Mouse (Mus musculus) midbrain, embryonic 14.5 days (tissue): Measurements from ENCODE around the gene Aldh18a1. TPM values are rescaled to one million over a fixed set of nuclear protein-coding genes. Genes with fewer than 3 reads are reported as not detected.

Experiments
- ATAC-seq: fragments of 200-750 bp; cut with Nextera tagmentation; 2 replicates; pipeline ENCODE4 v1.8.0; 2017; ENCODE audit warnings: moderate number of reproducible peaks, moderate library complexity; ENCODE audit not compliant: low FRiP score, low TSS enrichment
- DNase-seq: peaks from one replicate; pipeline ENCODE4 v3.0.0-alpha.2; 2015
- H3K27ac ChIP-seq: fragments of 300-500 bp; sonication (generic); replicated peaks from 2 replicates; pipeline ENCODE4 v1.5.1; 2014; ENCODE audit warnings: mild to moderate bottlenecking, low read depth, low read length, moderate library complexity
- H3K27me3 ChIP-seq: fragments of 300-500 bp; sonication (generic); 2 replicates; pipeline ENCODE4 v1.6.1; 2014; ENCODE audit warnings: low read length, control low read depth, mixed read lengths; ENCODE audit not compliant: control insufficient read depth, insufficient read depth
- H3K36me3 ChIP-seq: fragments of 300-500 bp; sonication (generic); 2 replicates; pipeline ENCODE4 v1.6.1; 2014; ENCODE audit warnings: low read length, control low read depth; ENCODE audit not compliant: control insufficient read depth, insufficient read depth
- H3K4me1 ChIP-seq: fragments of 300-500 bp; sonication (generic); 2 replicates; pipeline ENCODE4 v1.6.1; 2014; ENCODE audit warnings: mild to moderate bottlenecking, antibody characterized with exemption, low read length, control low read depth; ENCODE audit not compliant: control insufficient read depth, insufficient read depth
- H3K4me2 ChIP-seq: fragments of 300-500 bp; sonication (generic); 2 replicates; pipeline ENCODE4 v1.6.1; 2014; ENCODE audit warnings: mild to moderate bottlenecking, low read length, moderate library complexity
- H3K4me3 ChIP-seq: fragments of 300-500 bp; sonication (generic); replicated peaks from 2 replicates; pipeline ENCODE4 v1.5.1; 2014; ENCODE audit warnings: low read depth, low read length
- H3K9ac ChIP-seq: fragments of 300-500 bp; sonication (generic); replicated peaks from 2 replicates; pipeline ENCODE4 v1.6.1; 2014; ENCODE audit warnings: mild to moderate bottlenecking, low read length, moderate library complexity
- H3K9me3 ChIP-seq: fragments of 300-500 bp; sonication (generic); 2 replicates; pipeline ENCODE4 v1.6.1; 2016; ENCODE audit warnings: low read length, control low read depth, mixed read lengths; ENCODE audit not compliant: control insufficient read depth
- WGBS: fragments of 180-500 bp; shearing (Covaris S2); extraction: QIAGEN DNeasy Blood & Tissue Kit; methylation state at CpG from one replicate; pipeline ENCODE4 v1.1.7; 2014; 5-methylcytosine and 5-hydroxymethylcytosine counted together
- polyA plus RNA-seq: library from polyadenylated mRNA; unstranded; fragments of >200 nt; fragmentation: Nextera tagmentation; extraction: Ambion mirVana; gene quantifications from 2 replicates; pipeline ENCODE4 v1.2.1, GENCODE M21; 2014

Aldh18a1 gene
- polyA plus RNA-seq, 1 experiment from 2014 or later, result 57.8 TPM

- H3K27me3 ChIP-seq, result no peaks in the 10 kb centered on the region
- peak overlapping the region; percentile 69 for H3K4me3 ChIP-seq
- H3K27ac ChIP-seq, result peak overlapping the region; percentile 92
- DNase-seq (peak; percentile 72), ATAC-seq (peak; percentile 41)
- H3K4me2 ChIP-seq, result peak overlapping the region; percentile 72
- under 1% methylated on average over 33 of the region's 34 CpGs for WGBS
- H3K9me3 ChIP-seq, result no peaks in the 10 kb centered on the region
- no peaks in the 10 kb centered on the region for H3K36me3 ChIP-seq
- H3K9ac ChIP-seq, result peak overlapping the region; percentile 86
- peaks cover 25% of the 10 kb centered on the region for H3K4me1 ChIP-seq
Observed at GRCm38 (mm10) chr19:40512500-40513421, 75.5 kb downstream of the Aldh18a1 start.

GRCm38 (mm10) chr19:40511679-40512309 lies 76.5 kb downstream of the Aldh18a1 start:
- Histone ChIP-seq H3K4me1 (peaks cover 25% of the 10 kb centered on the region), H3K27me3 (no peaks in the 10 kb centered on the region), H3K4me3 (peak overlapping the region; percentile 69), H3K9ac (peak overlapping the region; percentile 86; the same call in 1 of the 2 replicates), H3K36me3 (no peaks in the 10 kb centered on the region), H3K27ac (peak overlapping the region; percentile 20; the same call in 1 of the 2 replicates), H3K4me2 (peak overlapping the region; percentile 72), H3K9me3 (no peaks in the 10 kb centered on the region)
- ATAC-seq (no peak), DNase-seq (peak; percentile 35)
- WGBS, result 26% methylated on average over 5 of the region's 5 CpGs

GRCm38 (mm10) chr19:40511100-40511439 lies 77.2 kb downstream of the Aldh18a1 start:
- peak; percentile 17 for DNase-seq
- peak overlapping the region; percentile 9; the same call in 1 of the 2 replicates for H3K9ac ChIP-seq
- no peaks in the 10 kb centered on the region for H3K9me3 ChIP-seq
- WGBS, result 76% methylated on average over 8 of the region's 8 CpGs
- peak overlapping the region; percentile 69 for H3K4me3 ChIP-seq
- peak overlapping the region; percentile 72 for H3K4me2 ChIP-seq
- no peaks in the 10 kb centered on the region for H3K36me3 ChIP-seq
- no peak for ATAC-seq
- H3K4me1 ChIP-seq, result peaks cover 25% of the 10 kb centered on the region
- no peaks in the 10 kb centered on the region for H3K27me3 ChIP-seq
- H3K27ac ChIP-seq, result no peak overlapping the region

GRCm38 (mm10) chr19:40510387-40511099 lies 77.7 kb downstream of the Aldh18a1 start:
- DNase-seq, result no peak
- no peak overlapping the region for H3K27ac ChIP-seq
- 80% methylated on average over 13 of the region's 13 CpGs for WGBS

GRCm38 (mm10) chr19:40509274-40509673 lies 79.0 kb downstream of the Aldh18a1 start:
- Histone ChIP-seq H3K4me3 (no peak overlapping the region), H3K4me2 (no peak overlapping the region), H3K27ac (no peak overlapping the region), H3K4me1 (peaks cover 25% of the 10 kb centered on the region), H3K9ac (no peak overlapping the region), H3K36me3 (no peaks in the 10 kb centered on the region), H3K9me3 (no peaks in the 10 kb centered on the region), H3K27me3 (no peaks in the 10 kb centered on the region)
- ATAC-seq, result no peak
- 79% methylated on average over 2 of the region's 2 CpGs for WGBS
- no peak for DNase-seq

More at GRCm38 (mm10) chr19:40510387-40511099, 77.7 kb downstream of the Aldh18a1 start:
- Histone ChIP-seq H3K4me1 (peaks cover 25% of the 10 kb centered on the region), H3K9ac (peak overlapping the region; percentile 9; the same call in 1 of the 2 replicates), H3K4me3 (peak overlapping the region; percentile 69), H3K27me3 (no peaks in the 10 kb centered on the region), H3K9me3 (no peaks in the 10 kb centered on the region), H3K36me3 (no peaks in the 10 kb centered on the region), H3K4me2 (peak overlapping the region; percentile 72)
- ATAC-seq, result no peak

GRCm38 (mm10) chr19:40508851-40509250 lies 79.4 kb downstream of the Aldh18a1 start:
- peaks cover 25% of the 10 kb centered on the region for H3K4me1 ChIP-seq
- ATAC-seq (no peak), DNase-seq (no peak)
- H3K27ac ChIP-seq, result no peak overlapping the region
- H3K4me2 ChIP-seq, result no peak overlapping the region
- H3K27me3 ChIP-seq, result no peaks in the 10 kb centered on the region
- 54% methylated on average over 2 of the region's 2 CpGs for WGBS
- H3K9ac ChIP-seq, result no peak overlapping the region
- no peaks in the 10 kb centered on the region for H3K36me3 ChIP-seq
- H3K4me3 ChIP-seq, result no peak overlapping the region
- no peaks in the 10 kb centered on the region for H3K9me3 ChIP-seq

GRCm38 (mm10) chr19:40506965-40507364 lies 81.3 kb downstream of the Aldh18a1 start:
- Histone ChIP-seq H3K4me1 (peaks cover 24% of the 10 kb centered on the region), H3K9ac (no peak overlapping the region), H3K27ac (no peak overlapping the region), H3K27me3 (no peaks in the 10 kb centered on the region), H3K4me2 (no peak overlapping the region), H3K9me3 (no peaks in the 10 kb centered on the region), H3K36me3 (no peaks in the 10 kb centered on the region), H3K4me3 (no peak overlapping the region)
- DNase-seq (no peak), ATAC-seq (no peak)
- 98% methylated on average over 3 of the region's 3 CpGs for WGBS

GRCm38 (mm10) chr19:40504336-40504735 lies 83.9 kb downstream of the Aldh18a1 start:
- no peak for DNase-seq
- H3K27me3 ChIP-seq, result no peaks in the 10 kb centered on the region
- no peak overlapping the region for H3K4me3 ChIP-seq
- no peaks in the 10 kb centered on the region for H3K36me3 ChIP-seq
- ATAC-seq, result no peak
- no peak overlapping the region for H3K9ac ChIP-seq
- H3K4me2 ChIP-seq, result no peak overlapping the region
- no peaks in the 10 kb centered on the region for H3K9me3 ChIP-seq
- peaks cover 4% of the 10 kb centered on the region; the same call in 1 of the 2 replicates for H3K4me1 ChIP-seq
- no peak overlapping the region for H3K27ac ChIP-seq
- WGBS, result 92% methylated on average over 7 of the region's 7 CpGs
